Mouse (Mus musculus) left cerebral cortex, postnatal 10 days (tissue): Measurements from ENCODE around the gene Pnmal1. TPM values are rescaled to one million over a fixed set of nuclear protein-coding genes. Genes with fewer than 3 reads are reported as not detected.

Source experiments
- DNase-seq, 2 experiments: peaks; one replicate each; pipeline ENCODE4 v3.0.0; 2021 to 2022; ENCODE audit warnings: low spot score in 2 of 2, mixed read lengths in 1 of 2; ENCODE audit errors: extremely low spot score in 1 of 2
- intact Hi-C: fragments of 180-260 bp; cut with DNase I; formaldehyde crosslinking; loops from one replicate; pipeline ENCODE4 v1.15.1; 2025
- total RNA-seq, 2 experiments: library from RNA; stranded (reverse); gene quantifications; 2 replicates each; pipeline ENCODE4 v1.2.3; 2021

Pnmal1 gene
- total RNA-seq, 2 experiments from 2014 or later = 68.6 to 68.8 TPM

GRCm38 (mm10) chr7:17011909-17012590 lies 52.6 kb downstream of the Pnmal1 start:
- DNase-seq = no peak
- intact Hi-C loops = no loop called here

Other genes starting within 250 kb of the Pnmal1 start
- gene Ceacam9, start 237.8 kb upstream of the Pnmal1 start, total RNA-seq = not detected
- 100 to 1,000 TPM; 350 to 351 TPM for gene Ap2s1, start 221.3 kb upstream of the Pnmal1 start, total RNA-seq
- gene Slc1a5, start 178.3 kb upstream of the Pnmal1 start, total RNA-seq = 1 to 10 TPM; 3.9 to 4.3 TPM
- gene Strn4, start 143.8 kb upstream of the Pnmal1 start, total RNA-seq = 100 to 1,000 TPM; 269 to 272 TPM
- gene Fkrp, start 142.9 kb upstream of the Pnmal1 start, total RNA-seq = 10 to 100 TPM; 49.9 to 51.7 TPM
- gene Prkd2, start 116.8 kb upstream of the Pnmal1 start, total RNA-seq = 1 to 10 TPM; 6.4 to 6.8 TPM
- 100 to 1,000 TPM; 103 TPM for gene Dact3, start 84.4 kb upstream of the Pnmal1 start, total RNA-seq
- under 1 TPM; 0.73 to 0.81 TPM for gene Gng8, start 67.9 kb upstream of the Pnmal1 start, total RNA-seq
- gene Ptgir, start 53.2 kb upstream of the Pnmal1 start, total RNA-seq = under 1 TPM in 1 of 2 experiments, not detected in 1; 0.17 TPM
- gene Calm3, start 35.6 kb upstream of the Pnmal1 start, total RNA-seq = 1,000 to 10,000 TPM; 2,071 to 2,081 TPM
- 100 to 1,000 TPM; 210 to 223 TPM for gene Pnmal2, start 15.0 kb upstream of the Pnmal1 start, total RNA-seq
- gene Gm42372, start 23.4 kb downstream of the Pnmal1 start, total RNA-seq = 10 to 100 TPM; 52.6 to 57.6 TPM
- 1 to 10 TPM; 3.0 to 3.3 TPM for gene Ccdc8, start 33.0 kb downstream of the Pnmal1 start, total RNA-seq
- gene Ppp5c, start 68.2 kb downstream of the Pnmal1 start, total RNA-seq = 100 to 1,000 TPM; 157 to 162 TPM
- 10 to 100 TPM in 1 of 2 experiments, 1 to 10 TPM in 1; 6.5 to 16.9 TPM for gene Hif3a, start 102.7 kb downstream of the Pnmal1 start, total RNA-seq
- gene Psg16, start 114.4 kb downstream of the Pnmal1 start, total RNA-seq = 1 to 10 TPM; 5.6 to 6.1 TPM
- under 1 TPM in 1 of 2 experiments, not detected in 1; 0.10 TPM for gene Ceacam3, start 190.6 kb downstream of the Pnmal1 start, total RNA-seq
- gene Psg29, start 243.8 kb downstream of the Pnmal1 start, total RNA-seq = not detected